Mouse (Mus musculus): ENCODE measurements around the gene Abhd16a.

The Abhd16a gene

GRCm38 (mm10) chr17:35090166-35090932 is 1.3 kb downstream of the Abhd16a start:
- Histone ChIP-seq H3K36me3 (ENCODE audit: control insufficient read depth, insufficient read depth, low read length, poor library complexity, severe bottlenecking) (peaks cover 1% of the 10 kb centered on the region; the same call in 1 of the 2 replicates), H3K27me3 (ENCODE audit: control insufficient read depth, insufficient read depth, low read length, poor library complexity, severe bottlenecking) (no peaks in the 10 kb centered on the region)
- DNase-seq (ENCODE audit: low read depth, low spot score), result no peak

GRCm38 (mm10) chr17:35092403-35093198 is 3.5 kb downstream of the Abhd16a start:
- no peak for DNase-seq (ENCODE audit: low read depth, low spot score)
- peaks cover 1% of the 10 kb centered on the region for H3K36me3 ChIP-seq (ENCODE audit: control insufficient read depth, insufficient read depth, low read length, poor library complexity, severe bottlenecking)
- H3K27me3 ChIP-seq (ENCODE audit: control insufficient read depth, insufficient read depth, low read length, poor library complexity, severe bottlenecking), result no peaks in the 10 kb centered on the region

- Histone ChIP-seq H3K36me3 (ENCODE audit: control insufficient read depth, insufficient read depth, low read length, poor library complexity, severe bottlenecking) (peaks cover 4% of the 10 kb centered on the region), H3K27me3 (ENCODE audit: control insufficient read depth, insufficient read depth, low read length, poor library complexity, severe bottlenecking) (no peaks in the 10 kb centered on the region)
- no peak for DNase-seq (ENCODE audit: low read depth, low spot score)
Measured at GRCm38 (mm10) chr17:35094475-35095365, 5.7 kb downstream of the Abhd16a start.

GRCm38 (mm10) chr17:35096597-35096996 is 7.5 kb downstream of the Abhd16a start:
- no peak for DNase-seq (ENCODE audit: low read depth, low spot score)
- H3K36me3 ChIP-seq (ENCODE audit: control insufficient read depth, insufficient read depth, low read length, poor library complexity, severe bottlenecking), result peaks cover 5% of the 10 kb centered on the region
- H3K27me3 ChIP-seq (ENCODE audit: control insufficient read depth, insufficient read depth, low read length, poor library complexity, severe bottlenecking), result no peaks in the 10 kb centered on the region

GRCm38 (mm10) chr17:35097164-35097655 is 8.1 kb downstream of the Abhd16a start:
- H3K36me3 ChIP-seq (ENCODE audit: control insufficient read depth, insufficient read depth, low read length, poor library complexity, severe bottlenecking), result peaks cover 6% of the 10 kb centered on the region
- H3K27me3 ChIP-seq (ENCODE audit: control insufficient read depth, insufficient read depth, low read length, poor library complexity, severe bottlenecking), result no peaks in the 10 kb centered on the region

GRCm38 (mm10) chr17:35100196-35100765 is 11.2 kb downstream of the Abhd16a start:
- H3K36me3 ChIP-seq (ENCODE audit: control insufficient read depth, insufficient read depth, low read length, poor library complexity, severe bottlenecking), result peaks cover 7% of the 10 kb centered on the region
- DNase-seq (ENCODE audit: low read depth, low spot score), result no peak
- H3K27me3 ChIP-seq (ENCODE audit: control insufficient read depth, insufficient read depth, low read length, poor library complexity, severe bottlenecking), result no peaks in the 10 kb centered on the region

More at GRCm38 (mm10) chr17:35097164-35097655, 8.1 kb downstream of the Abhd16a start:
- no peak for DNase-seq (ENCODE audit: low read depth, low spot score)

- Histone ChIP-seq H3K27me3 (ENCODE audit: control insufficient read depth, insufficient read depth, low read length, poor library complexity, severe bottlenecking) (no peaks in the 10 kb centered on the region), H3K36me3 (ENCODE audit: control insufficient read depth, insufficient read depth, low read length, poor library complexity, severe bottlenecking) (peaks cover 7% of the 10 kb centered on the region)
- DNase-seq (ENCODE audit: low read depth, low spot score), result no peak
Measured at GRCm38 (mm10) chr17:35101161-35101560, 12.1 kb downstream of the Abhd16a start.

- no peak for DNase-seq (ENCODE audit: low read depth, low spot score)
- Histone ChIP-seq H3K27me3 (ENCODE audit: control insufficient read depth, insufficient read depth, low read length, poor library complexity, severe bottlenecking) (no peaks in the 10 kb centered on the region), H3K36me3 (ENCODE audit: control insufficient read depth, insufficient read depth, low read length, poor library complexity, severe bottlenecking) (peaks cover 7% of the 10 kb centered on the region)
Measured at GRCm38 (mm10) chr17:35102299-35102698, 13.2 kb downstream of the Abhd16a start.

- peaks cover 7% of the 10 kb centered on the region for H3K36me3 ChIP-seq (ENCODE audit: control insufficient read depth, insufficient read depth, low read length, poor library complexity, severe bottlenecking)
- H3K27me3 ChIP-seq (ENCODE audit: control insufficient read depth, insufficient read depth, low read length, poor library complexity, severe bottlenecking), result no peaks in the 10 kb centered on the region
- DNase-seq (ENCODE audit: low read depth, low spot score), result no peak
Measured at GRCm38 (mm10) chr17:35103221-35103690, 14.2 kb downstream of the Abhd16a start.

- H3K27me3 ChIP-seq (ENCODE audit: control insufficient read depth, insufficient read depth, low read length, poor library complexity, severe bottlenecking), result no peaks in the 10 kb centered on the region
- peaks cover 4% of the 10 kb centered on the region for H3K36me3 ChIP-seq (ENCODE audit: control insufficient read depth, insufficient read depth, low read length, poor library complexity, severe bottlenecking)
- DNase-seq (ENCODE audit: low read depth, low spot score), result no peak
Measured at GRCm38 (mm10) chr17:35104079-35104478, 15.0 kb downstream of the Abhd16a start.

GRCm38 (mm10) chr17:35104754-35105153 is 15.7 kb downstream of the Abhd16a start:
- DNase-seq (ENCODE audit: low read depth, low spot score), result no peak
- peaks cover 4% of the 10 kb centered on the region for H3K36me3 ChIP-seq (ENCODE audit: control insufficient read depth, insufficient read depth, low read length, poor library complexity, severe bottlenecking)
- no peaks in the 10 kb centered on the region for H3K27me3 ChIP-seq (ENCODE audit: control insufficient read depth, insufficient read depth, low read length, poor library complexity, severe bottlenecking)

- Histone ChIP-seq H3K27me3 (ENCODE audit: control insufficient read depth, insufficient read depth, low read length, poor library complexity, severe bottlenecking) (no peaks in the 10 kb centered on the region), H3K36me3 (ENCODE audit: control insufficient read depth, insufficient read depth, low read length, poor library complexity, severe bottlenecking) (peaks cover 4% of the 10 kb centered on the region)
- peak; percentile 61 for DNase-seq (ENCODE audit: low read depth, low spot score)
Measured at GRCm38 (mm10) chr17:35105740-35106389, 16.8 kb downstream of the Abhd16a start.

- Histone ChIP-seq H3K27me3 (ENCODE audit: control insufficient read depth, insufficient read depth, low read length, poor library complexity, severe bottlenecking) (no peaks in the 10 kb centered on the region), H3K36me3 (ENCODE audit: control insufficient read depth, insufficient read depth, low read length, poor library complexity, severe bottlenecking) (peaks cover 4% of the 10 kb centered on the region)
- DNase-seq (ENCODE audit: low read depth, low spot score), result no peak
Measured at GRCm38 (mm10) chr17:35106522-35106921, 17.5 kb downstream of the Abhd16a start.
